ENCODE assay signal across 8 mouse cellular contexts in genomic region chr5:65390648-65391644, GRCm38 (mm10). TPM values are rescaled to one million over a fixed set of nuclear protein-coding genes. Genes with fewer than 3 reads are reported as not detected.
DNase-seq lines count a peak whose midpoint lies in the region; ATAC-seq lines count a peak whose summit lies in the region.

Gene Rpl9, minus strand, starts transcription at chr5:65391444.
Gene Lias, plus strand, starts transcription at chr5:65391497.

- ATAC-seq in intestine, embryonic 14.5 days (replicated peaks; ENCODE audit: low FRiP score, low TSS enrichment, low read depth): peak; percentile 95

- no peaks in the 10 kb centered on the region for H3K9me3 ChIP-seq in intestine, embryonic 14.5 days (ENCODE audit: control insufficient read depth, low read length)

- no peaks in the 10 kb centered on the region for H3K27me3 ChIP-seq in intestine, embryonic 14.5 days (replicated peaks; ENCODE audit: control insufficient read depth, insufficient read depth, low read length)

- peak within 1 kb of the TSS; percentile 98 for H3K4me3 ChIP-seq in intestine, embryonic 14.5 days (ENCODE audit: low read depth, low read length)

- under 1% methylated on average over 83 of the region's 83 CpGs for WGBS in intestine, embryonic 14.5 days

- H3K4me2 ChIP-seq in intestine, embryonic 14.5 days (ENCODE audit: low read length): peak within 1 kb of the TSS; percentile 87

- intact Hi-C loops in left cerebral cortex, postnatal 14 days (cut with DNase I): loop anchor here (5.0 kb wide), 1 partner anchor 54 kb away; the partner anchor contains the start of gene Rfc1

- H3K36me3 ChIP-seq in intestine, embryonic 14.5 days (ENCODE audit: control insufficient read depth, insufficient read depth, low read length): peaks cover 50% of the 10 kb centered on the region

- peaks cover 7% of the 10 kb centered on the region for H3K4me1 ChIP-seq in intestine, embryonic 14.5 days (replicated peaks; ENCODE audit: control insufficient read depth, insufficient read depth, low read length)

- peak within 1 kb of the TSS; percentile 94 for H3K27ac ChIP-seq in intestine, embryonic 14.5 days (ENCODE audit: low read depth)

- H3K9ac ChIP-seq in intestine, embryonic 14.5 days (ENCODE audit: low read length): peak within 1 kb of the TSS; percentile 100

- DNase-seq in adrenal gland, adult 18-20 months (ENCODE audit: low spot score in 2 of 2): peak; percentile 99 to 100
- peak; percentile 98 for DNase-seq in embryo, embryonic 11 days
- peak; percentile 96 for DNase-seq in gastrocnemius, postnatal 25 days
- peak; percentile 99 for DNase-seq in intestine, embryonic 14.5 days (ENCODE audit: low spot score)
- peak; percentile 99 to 100 for DNase-seq in left cerebral cortex, postnatal 14 days (ENCODE audit: low spot score in 2 of 2)
- peak; percentile 99 for DNase-seq in mesoderm, embryonic 11.5 days (ENCODE audit: low read depth, low spot score)
- peak; percentile 97 to 98 for DNase-seq in right cerebral cortex, postnatal 36 days (ENCODE audit: low spot score in 2 of 2)
- peak; percentile 96 for DNase-seq in yolk sac, embryonic 10.5 days (ENCODE audit: low spot score)

RNA-seq across cellular contexts. Expression of gene Rpl9, which starts in this region (rescaled TPM):
- 1,000 to 10,000 TPM; 1,034 to 1,559 TPM for total RNA-seq in adrenal gland, adult 18-20 months (2021)
- 100 to 1,000 TPM; 487 to 495 TPM for total RNA-seq in gastrocnemius, postnatal 25 days (2021)
- polyA plus RNA-seq in intestine, embryonic 14.5 days (2014; fragmentation: Nextera tagmentation; extraction: Ambion mirVana): 1,354 and 1,361 TPM in 2 replicates
- 100 to 1,000 TPM; 562 to 565 TPM for total RNA-seq in left cerebral cortex, postnatal 14 days (2021)

RNA-seq across cellular contexts. Expression of gene Lias, which starts in this region (rescaled TPM):
- 10 to 100 TPM; 54.5 to 67.6 TPM for total RNA-seq in adrenal gland, adult 18-20 months (2021)
- total RNA-seq in gastrocnemius, postnatal 25 days (2021): 10 to 100 TPM; 37.2 to 42.7 TPM
- polyA plus RNA-seq in intestine, embryonic 14.5 days (2014; fragmentation: Nextera tagmentation; extraction: Ambion mirVana): 60.6 and 61.9 TPM in 2 replicates
- 10 to 100 TPM; 35.4 to 36.1 TPM for total RNA-seq in left cerebral cortex, postnatal 14 days (2021)

Comparison
In these comparisons a context has a peak if more than half of its experiments do, and no peak if none do; other contexts are left out.
1. Peak in every context shown above with its lines: DNase-seq, ATAC-seq, H3K4me3 ChIP-seq and H3K27ac ChIP-seq.